Mouse (Mus musculus) hindbrain, embryonic 14.5 days (tissue): Measurements from ENCODE around the gene Tbata. TPM values are rescaled to one million over a fixed set of nuclear protein-coding genes. Genes with fewer than 3 reads are reported as not detected.

Experiments used
- ATAC-seq: fragments of 200-750 bp; cut with Nextera tagmentation; 2 replicates; pipeline ENCODE4 v1.8.0; 2017; ENCODE audit warnings: moderate number of reproducible peaks, mild to moderate bottlenecking, moderate TSS enrichment, moderate library complexity; ENCODE audit not compliant: low FRiP score
- DNase-seq: peaks from one replicate; pipeline ENCODE4 v3.0.0-alpha.2; 2015; ENCODE audit warnings: low spot score
- H3K27ac ChIP-seq: fragments of 300-500 bp; sonication (generic); 2 replicates; pipeline ENCODE4 v1.5.1; 2014; ENCODE audit warnings: mild to moderate bottlenecking, moderate library complexity
- H3K27me3 ChIP-seq: fragments of 300-500 bp; sonication (generic); 2 replicates; pipeline ENCODE4 v1.6.1; 2014; ENCODE audit warnings: mild to moderate bottlenecking, low read length, mixed read lengths; ENCODE audit not compliant: control insufficient read depth, insufficient read depth
- H3K36me3 ChIP-seq: fragments of 300-500 bp; sonication (generic); replicated peaks from 2 replicates; pipeline ENCODE4 v1.6.1; 2014; ENCODE audit not compliant: control insufficient read depth, insufficient read depth
- H3K4me1 ChIP-seq: fragments of 300-500 bp; sonication (generic); replicated peaks from 2 replicates; pipeline ENCODE4 v1.6.1; 2014; ENCODE audit warnings: antibody characterized with exemption, low read length, mixed read lengths; ENCODE audit not compliant: control insufficient read depth, insufficient read depth
- H3K4me2 ChIP-seq: fragments of 300-500 bp; sonication (generic); replicated peaks from 2 replicates; pipeline ENCODE4 v1.6.1; 2014; ENCODE audit warnings: mild to moderate bottlenecking, moderate library complexity
- H3K4me3 ChIP-seq: fragments of 300-500 bp; sonication (generic); replicated peaks from 2 replicates; pipeline ENCODE4 v1.5.1; 2014; ENCODE audit warnings: mild to moderate bottlenecking, low read length
- H3K9ac ChIP-seq: fragments of 300-500 bp; sonication (generic); 2 replicates; pipeline ENCODE4 v1.6.1; 2014
- H3K9me3 ChIP-seq: fragments of 300-500 bp; sonication (generic); 2 replicates; pipeline ENCODE4 v1.6.1; 2016; ENCODE audit warnings: low read length; ENCODE audit not compliant: control insufficient read depth
- WGBS: fragments of 180-500 bp; shearing (Covaris S2); extraction: QIAGEN DNeasy Blood & Tissue Kit; methylation state at CpG from one replicate; pipeline ENCODE4 v1.1.7; 2014; 5-methylcytosine and 5-hydroxymethylcytosine counted together
- polyA plus RNA-seq: library from polyadenylated mRNA; unstranded; fragments of >200 nt; fragmentation: Nextera tagmentation; extraction: Ambion mirVana; gene quantifications from 2 replicates; pipeline ENCODE4 v1.2.1, GENCODE M21; 2014

The Tbata gene
- polyA plus RNA-seq, 1 experiment from 2014 or later = not detected

DNA sequence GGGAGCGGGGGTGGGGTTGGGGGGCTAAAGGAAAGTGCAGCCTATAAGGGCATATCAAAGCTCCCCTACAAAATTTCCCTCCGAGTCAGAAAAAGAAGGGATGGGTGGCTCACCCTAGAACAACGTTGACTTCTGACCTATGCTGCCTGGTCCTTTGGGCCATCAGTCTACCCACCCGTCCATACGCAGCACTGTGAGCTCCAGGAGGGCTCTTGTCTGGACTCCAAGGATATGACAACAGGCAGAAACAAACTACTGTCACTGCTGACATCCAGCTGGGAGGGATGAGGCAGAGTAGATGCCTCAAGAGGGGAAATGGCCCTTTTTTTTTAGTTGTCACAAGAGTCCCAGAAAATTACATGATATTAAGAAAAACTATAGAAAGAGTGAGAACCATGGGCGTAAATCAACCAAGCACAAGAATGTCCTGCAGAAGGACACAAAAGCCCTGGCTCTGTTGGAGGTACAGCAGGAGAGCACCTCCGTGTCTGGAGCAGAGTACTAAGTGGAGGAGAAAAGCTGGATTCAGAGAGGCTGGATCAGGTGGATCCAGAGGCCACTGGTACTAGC lies 4.6 kb downstream of the Tbata start:
- DNase-seq = no peak
- no peaks in the 10 kb centered on the region for H3K27me3 ChIP-seq
- H3K27ac ChIP-seq = no peak overlapping the region
- H3K9me3 ChIP-seq = no peaks in the 10 kb centered on the region
- 41% methylated on average over 7 of the region's 7 CpGs for WGBS
- H3K36me3 ChIP-seq = no peaks in the 10 kb centered on the region
- H3K4me1 ChIP-seq = no peaks in the 10 kb centered on the region
- peak overlapping the region; percentile 20; the same call in 1 of the 2 replicates for H3K4me2 ChIP-seq
- no peak for ATAC-seq
- H3K9ac ChIP-seq = no peak overlapping the region
- H3K4me3 ChIP-seq = no peak overlapping the region

DNA sequence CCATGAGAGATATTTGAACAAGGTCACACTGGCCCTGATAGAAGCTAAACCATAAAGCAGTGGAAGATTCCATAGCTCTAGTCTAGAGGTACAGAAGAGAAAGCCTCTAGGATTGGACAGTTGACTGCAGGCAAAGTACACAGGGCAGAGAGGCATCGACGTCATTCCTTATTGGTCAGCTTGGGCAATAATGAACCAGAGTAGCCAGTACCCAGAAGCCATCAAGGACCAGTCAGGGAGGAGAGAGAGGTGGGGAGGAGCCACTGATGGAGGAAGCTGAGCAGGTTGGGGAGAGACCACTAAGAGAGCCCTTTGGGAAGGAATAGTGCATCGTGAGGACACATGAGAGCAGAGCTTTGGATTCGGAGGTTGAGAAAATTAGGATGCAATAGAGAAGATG lies 6.0 kb downstream of the Tbata start:
- Histone ChIP-seq H3K9me3 (no peaks in the 10 kb centered on the region), H3K9ac (no peak overlapping the region), H3K36me3 (no peaks in the 10 kb centered on the region), H3K4me1 (no peaks in the 10 kb centered on the region), H3K4me2 (no peak overlapping the region), H3K27ac (no peak overlapping the region), H3K27me3 (no peaks in the 10 kb centered on the region), H3K4me3 (no peak overlapping the region)
- DNase-seq = no peak
- 86% methylated on average over 4 of the region's 4 CpGs for WGBS
- no peak for ATAC-seq

DNA sequence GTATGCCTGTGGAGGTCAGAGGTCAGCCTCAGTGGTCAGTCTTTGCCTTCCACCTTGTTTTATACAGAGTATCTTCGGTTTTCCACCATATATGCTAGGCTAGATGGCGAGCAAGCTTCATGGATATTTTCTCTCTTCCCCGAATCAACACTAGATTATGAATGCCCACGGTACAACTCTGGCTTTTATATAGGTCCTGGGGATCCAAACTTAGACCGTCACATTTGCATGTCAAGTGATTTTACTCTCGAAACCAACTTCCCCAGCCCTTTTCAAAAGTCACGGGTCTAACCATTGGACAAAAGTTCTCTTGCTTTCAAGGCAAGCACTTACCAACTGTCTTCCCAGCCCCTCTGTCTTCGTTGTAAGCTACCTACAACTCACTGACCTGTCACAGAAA lies 6.9 kb downstream of the Tbata start:
- Histone ChIP-seq H3K4me1 (no peaks in the 10 kb centered on the region), H3K4me2 (no peak overlapping the region), H3K27ac (no peak overlapping the region), H3K36me3 (no peaks in the 10 kb centered on the region), H3K4me3 (no peak overlapping the region), H3K27me3 (no peaks in the 10 kb centered on the region), H3K9me3 (no peaks in the 10 kb centered on the region), H3K9ac (no peak overlapping the region)
- DNase-seq (no peak), ATAC-seq (no peak)
- 87% methylated on average over 8 of the region's 8 CpGs for WGBS

DNA sequence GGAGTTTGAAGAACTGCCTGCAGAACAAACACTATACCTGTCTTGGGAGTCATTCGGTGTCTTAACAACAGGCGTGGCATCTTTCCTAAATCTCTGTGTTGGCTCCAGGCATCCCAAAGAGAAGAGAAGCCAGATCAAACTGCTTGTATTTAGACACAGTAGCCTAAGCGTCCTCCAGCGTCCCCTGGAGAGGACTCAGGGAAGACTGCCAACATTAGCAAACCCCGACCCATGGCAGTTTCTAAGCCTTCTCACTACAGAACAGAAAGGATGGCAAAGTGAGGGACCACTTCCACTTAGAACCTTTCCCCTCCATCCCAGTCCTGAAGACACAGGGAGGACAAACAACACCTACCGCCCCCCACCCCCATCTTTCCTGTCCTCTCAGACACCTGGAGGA lies 8.2 kb downstream of the Tbata start:
- Histone ChIP-seq H3K9ac (no peak overlapping the region), H3K36me3 (no peaks in the 10 kb centered on the region), H3K4me1 (no peaks in the 10 kb centered on the region), H3K27ac (no peak overlapping the region), H3K27me3 (no peaks in the 10 kb centered on the region), H3K4me3 (no peak overlapping the region), H3K4me2 (no peak overlapping the region), H3K9me3 (no peaks in the 10 kb centered on the region)
- WGBS = 77% methylated on average over 6 of the region's 6 CpGs
- DNase-seq (no peak), ATAC-seq (no peak)

DNA sequence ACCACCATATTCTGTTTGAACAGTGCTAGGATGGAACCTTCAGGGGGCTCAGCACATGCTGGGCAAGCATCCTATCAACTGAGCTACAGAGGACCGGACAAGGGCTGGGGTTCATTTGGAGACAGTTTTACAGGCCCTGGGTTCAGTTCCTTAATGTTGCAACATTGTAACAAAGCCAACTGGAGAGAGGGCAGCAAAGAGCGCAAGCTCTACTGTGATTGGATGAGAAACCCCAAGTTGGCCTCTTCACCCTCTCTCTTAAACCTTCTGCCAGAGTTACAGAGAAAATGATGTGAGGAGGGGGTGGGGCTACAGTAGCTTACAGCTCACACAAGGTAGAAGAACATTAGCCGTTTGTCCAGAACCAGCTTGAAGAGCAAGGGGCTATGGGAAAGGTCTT lies 15.2 kb downstream of the Tbata start:
- Histone ChIP-seq H3K27ac (no peak overlapping the region), H3K36me3 (no peaks in the 10 kb centered on the region), H3K4me3 (no peak overlapping the region), H3K9me3 (no peaks in the 10 kb centered on the region), H3K9ac (no peak overlapping the region), H3K4me1 (no peaks in the 10 kb centered on the region), H3K27me3 (no peaks in the 10 kb centered on the region), H3K4me2 (no peak overlapping the region)
- WGBS = 84% methylated on average over 3 of the region's 3 CpGs
- ATAC-seq (no peak), DNase-seq (no peak)

DNA sequence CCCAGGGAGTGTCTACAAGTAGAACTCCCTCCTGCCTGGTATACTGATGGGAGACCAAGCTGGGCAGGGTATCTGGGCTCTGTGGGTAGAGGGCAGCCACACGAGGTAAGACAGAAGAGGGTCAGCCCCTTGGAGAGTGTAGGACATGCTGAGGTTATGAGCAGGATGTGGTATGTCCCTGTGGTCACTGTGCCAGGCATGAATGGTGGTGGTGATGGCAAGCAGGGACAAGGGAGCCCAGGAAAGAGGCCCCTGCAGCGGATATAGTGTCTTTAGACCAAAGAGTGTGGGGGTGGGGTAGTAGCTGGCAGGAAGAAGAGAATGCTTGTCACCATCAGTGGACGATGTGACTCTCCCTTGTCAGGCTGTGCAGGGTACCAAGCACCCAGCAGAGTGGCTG lies 16.3 kb downstream of the Tbata start:
- DNase-seq = no peak
- Histone ChIP-seq H3K27ac (no peak overlapping the region), H3K4me2 (no peak overlapping the region), H3K36me3 (no peaks in the 10 kb centered on the region), H3K9ac (no peak overlapping the region), H3K9me3 (no peaks in the 10 kb centered on the region), H3K4me1 (no peaks in the 10 kb centered on the region), H3K27me3 (no peaks in the 10 kb centered on the region), H3K4me3 (no peak overlapping the region)
- no peak for ATAC-seq
- WGBS = 64% methylated on average over 3 of the region's 3 CpGs

DNA sequence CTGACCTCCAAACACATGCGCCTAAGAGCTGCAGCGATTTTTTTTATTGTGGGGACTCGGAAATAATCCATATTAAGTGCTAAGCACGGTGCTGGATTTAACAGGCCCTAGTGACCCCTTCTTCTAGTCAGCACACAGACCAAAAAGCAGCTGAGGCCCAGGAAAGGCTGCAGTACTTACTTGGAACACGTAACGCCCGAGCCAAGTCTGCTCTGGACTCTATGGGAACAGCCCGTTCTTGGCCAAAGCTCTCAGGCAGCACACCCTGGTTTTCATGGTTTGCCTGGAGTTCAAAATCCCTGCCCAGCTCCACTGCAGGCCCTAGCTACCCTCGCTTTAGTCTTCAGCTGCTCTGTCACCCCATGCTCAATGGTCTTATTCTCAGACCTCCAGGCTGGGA lies 22.9 kb downstream of the Tbata start:
- no peak overlapping the region for H3K4me2 ChIP-seq
- no peak for ATAC-seq

DNA sequence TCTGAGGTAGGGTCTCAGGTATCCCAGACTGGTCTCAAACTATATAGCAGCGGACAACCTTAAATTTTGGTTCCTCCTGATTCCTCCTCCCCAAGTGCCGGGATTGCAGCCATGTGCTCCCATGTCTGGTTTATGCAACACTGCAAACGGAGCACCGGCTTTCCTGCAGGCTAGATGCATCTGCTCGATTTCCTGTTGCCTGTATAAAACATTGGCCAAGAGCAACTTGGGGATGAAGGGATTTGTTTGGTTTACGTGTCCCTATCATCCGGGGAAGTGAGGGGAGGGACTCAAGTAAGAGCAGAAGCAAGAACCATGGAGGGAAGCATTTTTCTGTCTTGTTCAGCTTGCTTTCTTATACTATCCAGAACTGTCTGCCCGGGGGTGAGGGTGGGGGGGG lies 23.5 kb downstream of the Tbata start:
- WGBS = 88% methylated on average over 8 of the region's 8 CpGs
- DNase-seq = no peak
- ATAC-seq = no peak
- H3K9me3 ChIP-seq = no peaks in the 10 kb centered on the region
- no peak overlapping the region for H3K27ac ChIP-seq
- no peak overlapping the region for H3K4me3 ChIP-seq
- no peaks in the 10 kb centered on the region for H3K4me1 ChIP-seq
- H3K36me3 ChIP-seq = no peaks in the 10 kb centered on the region
- H3K4me2 ChIP-seq = no peak overlapping the region
- H3K27me3 ChIP-seq = no peaks in the 10 kb centered on the region
- no peak overlapping the region for H3K9ac ChIP-seq

More for the DNA sequence above, 22.9 kb downstream of the Tbata start:
- WGBS = 87% methylated on average over 9 of the region's 9 CpGs
- Histone ChIP-seq H3K4me3 (no peak overlapping the region), H3K4me1 (no peaks in the 10 kb centered on the region), H3K36me3 (no peaks in the 10 kb centered on the region), H3K27ac (no peak overlapping the region), H3K27me3 (no peaks in the 10 kb centered on the region), H3K9me3 (no peaks in the 10 kb centered on the region), H3K9ac (no peak overlapping the region)
- DNase-seq = no peak

DNA sequence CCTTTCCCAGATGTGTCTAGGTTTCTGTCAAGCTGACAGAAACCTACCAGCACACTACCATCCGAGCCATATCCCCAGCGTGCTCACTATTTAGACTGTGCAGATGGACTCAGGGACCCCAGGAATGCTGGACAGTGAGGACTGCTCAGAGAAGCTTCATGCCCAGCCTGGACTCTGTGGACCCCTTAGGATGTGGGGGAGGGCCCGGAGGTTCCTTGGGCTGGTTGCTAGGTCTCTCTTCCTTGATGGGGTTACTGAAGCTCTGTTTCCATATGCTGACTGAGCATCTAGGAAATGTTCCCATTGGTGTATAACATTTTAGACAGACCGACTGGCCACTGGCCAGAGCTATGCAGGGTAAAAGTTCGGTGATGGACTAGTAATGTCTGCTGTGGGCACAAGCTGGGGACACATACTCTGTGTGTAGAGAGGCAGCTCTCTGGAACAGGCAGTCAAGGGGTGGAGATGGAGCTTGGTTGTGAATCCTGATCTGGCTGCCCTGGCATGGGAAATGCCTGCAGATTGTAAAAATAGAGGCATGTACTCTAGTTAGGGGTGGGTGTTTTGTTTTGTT lies 24.1 kb downstream of the Tbata start:
- ATAC-seq = no peak
- 88% methylated on average over 5 of the region's 5 CpGs for WGBS
- Histone ChIP-seq H3K4me2 (no peak overlapping the region), H3K36me3 (no peaks in the 10 kb centered on the region), H3K9me3 (no peaks in the 10 kb centered on the region), H3K4me3 (no peak overlapping the region), H3K9ac (no peak overlapping the region), H3K4me1 (no peaks in the 10 kb centered on the region), H3K27ac (no peak overlapping the region), H3K27me3 (no peaks in the 10 kb centered on the region)
- DNase-seq = no peak
